ENCODE assay signal across 8 mouse cellular contexts in genomic region chr2:167422150-167422470, GRCm38 (mm10). TPM values are rescaled to one million over a fixed set of nuclear protein-coding genes. Genes with fewer than 3 reads are reported as not detected.
DNase-seq lines count a peak whose midpoint lies in the region; ATAC-seq and TF ChIP-seq lines count a peak whose summit lies in the region.

No protein-coding gene starts in this region.

- no peak for DNase-seq in heart, adult 18-20 months
- peak; percentile 33 for DNase-seq in G1E (ENCODE audit: low spot score)
- no peak for DNase-seq in forebrain, postnatal 0 days
- DNase-seq in cerebellum, postnatal 14 days = no peak
- DNase-seq in adrenal gland, postnatal 14 days = no peak
- DNase-seq in kidney, postnatal 14 days = no peak

- H3K4me2 ChIP-seq in heart, embryonic 14.5 days (ENCODE audit: low read length) = peak overlapping the region; percentile 88
- H3K4me2 ChIP-seq in forebrain, postnatal 0 days (ENCODE audit: low read depth) = peak overlapping the region; percentile 83

- peaks cover 4 to 14% of the 10 kb centered on the region in 2 experiments for H3K4me1 ChIP-seq in heart, embryonic 14.5 days (ENCODE audit: control insufficient read depth in 2 of 2, insufficient read depth in 2 of 2, low read length in 2 of 2)
- H3K4me1 ChIP-seq in G1E (ENCODE audit: insufficient read depth, low read depth, low read length) = peaks cover 53% of the 10 kb centered on the region
- H3K4me1 ChIP-seq in forebrain, postnatal 0 days (ENCODE audit: insufficient read depth) = peaks cover 10% of the 10 kb centered on the region; the same call in 1 of the 2 replicates

- 7% methylated on average over 11 of the region's 11 CpGs for WGBS in heart, embryonic 14.5 days
- WGBS in forebrain, postnatal 0 days = 4% methylated on average over 11 of the region's 11 CpGs
- WGBS in macrophage (ENCODE audit: missing documents) = 2% methylated on average over 11 of the region's 11 CpGs

- peaks cover 32% of the 10 kb centered on the region for H3K79me2 ChIP-seq in macrophage (ENCODE audit: inconsistent target)

- TF ChIP-seq CTCF in G1E (IDR thresholded peaks at IDR 0.05; ENCODE audit: low read depth, low read length) = no peak
- TF ChIP-seq CTCF in forebrain, postnatal 0 days (IDR thresholded peaks at IDR 0.05; ENCODE audit: low read depth) = no peak

- peak overlapping the region; percentile 93 to 97 for H3K4me3 ChIP-seq in heart, embryonic 14.5 days (ENCODE audit: control insufficient read depth in 1 of 2, insufficient read depth in 1 of 2, low read depth in 1 of 2, low read length in 2 of 2)
- H3K4me3 ChIP-seq in G1E (ENCODE audit: low read depth, low read length) (peak overlapping the region; percentile 87), macrophage (ENCODE audit: inconsistent target) (peak overlapping the region; percentile 88)
- peak overlapping the region; percentile 88 for H3K4me3 ChIP-seq in forebrain, postnatal 0 days (ENCODE audit: low read depth, low read length)

- H3K27me3 ChIP-seq in heart, embryonic 14.5 days (ENCODE audit: control insufficient read depth, insufficient read depth, low read length) = no peaks in the 10 kb centered on the region
- no peaks in the 10 kb centered on the region for H3K27me3 ChIP-seq in G1E (ENCODE audit: insufficient read depth, low read length)
- no peaks in the 10 kb centered on the region for H3K27me3 ChIP-seq in forebrain, postnatal 0 days (ENCODE audit: insufficient read depth, low read length)

- no peaks in the 10 kb centered on the region; the same call in 1 of the 2 replicates for H3K9me3 ChIP-seq in heart, embryonic 14.5 days (ENCODE audit: control insufficient read depth, low read length)
- H3K9me3 ChIP-seq in G1E (replicated peaks) = no peaks in the 10 kb centered on the region; the same call in 1 of the 2 replicates
- H3K9me3 ChIP-seq in forebrain, postnatal 0 days (ENCODE audit: low read length) = no peaks in the 10 kb centered on the region

- ATAC-seq in heart, embryonic 14.5 days (ENCODE audit: insufficient number of reproducible peaks, insufficient read depth, low FRiP score, low read depth) = no peak
- ATAC-seq in G1E (ENCODE audit: extremely low read depth, insufficient number of reproducible peaks, low FRiP score, poor library complexity, severe bottlenecking) = no peak
- peak; percentile 66 for ATAC-seq in forebrain, postnatal 0 days

- H3K27ac ChIP-seq in heart, embryonic 14.5 days (replicated peaks in 1 of 2; ENCODE audit: control insufficient read depth in 1 of 2, insufficient read depth in 1 of 2, low read depth in 2 of 2, low read length in 2 of 2) = peak overlapping the region; percentile 96 to 97
- H3K27ac ChIP-seq in forebrain, postnatal 0 days (ENCODE audit: low read depth, low read length) = peak overlapping the region; percentile 100
- H3K27ac ChIP-seq in macrophage = peak overlapping the region; percentile 76

- H3K36me3 ChIP-seq in heart, embryonic 14.5 days (ENCODE audit: control insufficient read depth, insufficient read depth, low read length) = peaks cover 34% of the 10 kb centered on the region
- H3K36me3 ChIP-seq in G1E (replicated peaks) (peaks cover 43% of the 10 kb centered on the region), macrophage (ENCODE audit: inconsistent target) (peaks cover 31% of the 10 kb centered on the region)
- peaks cover 27% of the 10 kb centered on the region for H3K36me3 ChIP-seq in forebrain, postnatal 0 days (ENCODE audit: insufficient read depth)

- peak overlapping the region; percentile 96 for H3K9ac ChIP-seq in heart, embryonic 14.5 days (ENCODE audit: low read length)
- H3K9ac ChIP-seq in forebrain, postnatal 0 days = peak overlapping the region; percentile 96

RNA-seq across cellular contexts. Expression of gene Slc9a8, which starts 0.6 kb away (rescaled TPM):
- polyA plus RNA-seq in heart, embryonic 14.5 days (2014; fragmentation: Nextera tagmentation; extraction: Ambion mirVana) = 19.3 and 21.1 TPM in 2 replicates
- total RNA-seq in heart, adult 18-20 months (2021) = 10 to 100 TPM; 20.5 to 26.8 TPM
- total RNA-seq in G1E (2014; fragmentation: Nextera tagmentation) = 67.4 and 90.4 TPM in 2 replicates
- total RNA-seq in G1E (2017) = 22.4 and 24.4 TPM in 2 replicates
- polyA plus RNA-seq in G1E (2012) = 10.0 and 13.2 TPM in 2 replicates
- 23.5 and 38.4 TPM in 2 replicates for total RNA-seq in forebrain, postnatal 0 days (2014; rRNA removed)
- polyA plus RNA-seq in forebrain, postnatal 0 days (2015; fragmentation: Nextera tagmentation; extraction: Ambion mirVana) = 10.9 and 18.0 TPM in 2 replicates
- 100 to 1,000 TPM; 151 to 296 (median 212) TPM for total RNA-seq in macrophage (2018; cell fraction: chromatin; rRNA removed)
- 10 to 100 TPM; 11.3 to 25.3 (median 16.9) TPM for total RNA-seq in macrophage (2018; cell fraction: cytosol; rRNA removed)
- 100 to 1,000 TPM in 23 of 26 experiments, 10 to 100 TPM in 3; 82.7 to 162 (median 126) TPM for total RNA-seq in macrophage (2018; cell fraction: nucleus; rRNA removed)
- 16.4 to 30.0 TPM (median 19.1 TPM) in 3 replicates for polyA plus RNA-seq in macrophage (2018)
- total RNA-seq in adrenal gland, postnatal 14 days (2021) = 32.1 and 38.2 TPM in 2 replicates
